8 mouse cellular contexts compared by ENCODE assay signal in genomic region chr10:90577099-90577461, GRCm38 (mm10).
DNase-seq lines count a peak whose midpoint lies in the region; ATAC-seq and TF ChIP-seq lines count a peak whose summit lies in the region.

No protein-coding gene starts in this region.

- peak overlapping the region; percentile 20; the same call in 1 of the 2 replicates for H3K4me3 ChIP-seq in heart, embryonic 11.5 days (ENCODE audit: low read depth, low read length)
- no peak overlapping the region for H3K4me3 ChIP-seq in lung, embryonic 14.5 days (ENCODE audit: low read depth, low read length)
- peak overlapping the region; percentile 41 for H3K4me3 ChIP-seq in hindbrain, embryonic 14.5 days (replicated peaks; ENCODE audit: low read length)
- peak overlapping the region; percentile 38 for H3K4me3 ChIP-seq in neural tube, embryonic 14.5 days (ENCODE audit: low read depth, low read length)

- TF ChIP-seq CTCF in lung, embryonic 14.5 days (IDR thresholded peaks at IDR 0.05; ENCODE audit: low read depth) = no peak

- H3K9ac ChIP-seq in heart, embryonic 11.5 days (ENCODE audit: low read depth, low read length) = no peak overlapping the region
- no peak overlapping the region for H3K9ac ChIP-seq in lung, embryonic 14.5 days
- H3K9ac ChIP-seq in hindbrain, embryonic 14.5 days = peak overlapping the region; percentile 72
- H3K9ac ChIP-seq in neural tube, embryonic 14.5 days (replicated peaks; ENCODE audit: low read depth, low read length) = peak overlapping the region; percentile 52

- H3K9me3 ChIP-seq in heart, embryonic 11.5 days (replicated peaks; ENCODE audit: control insufficient read depth, low read length) = no peaks in the 10 kb centered on the region
- H3K9me3 ChIP-seq in lung, embryonic 14.5 days (ENCODE audit: low read depth, low read length) = no peaks in the 10 kb centered on the region
- no peaks in the 10 kb centered on the region for H3K9me3 ChIP-seq in hindbrain, embryonic 14.5 days (ENCODE audit: control insufficient read depth, low read length)
- H3K9me3 ChIP-seq in neural tube, embryonic 14.5 days (ENCODE audit: control insufficient read depth, low read length) = no peaks in the 10 kb centered on the region

- H3K4me2 ChIP-seq in heart, embryonic 11.5 days = peak overlapping the region; percentile 67
- peak overlapping the region; percentile 47; the same call in 1 of the 2 replicates for H3K4me2 ChIP-seq in lung, embryonic 14.5 days
- peak overlapping the region; percentile 71 for H3K4me2 ChIP-seq in hindbrain, embryonic 14.5 days (replicated peaks)
- peak overlapping the region; percentile 71 for H3K4me2 ChIP-seq in neural tube, embryonic 14.5 days (ENCODE audit: low read depth, low read length)

- no peak overlapping the region for H3K27ac ChIP-seq in heart, embryonic 11.5 days (ENCODE audit: low read depth, low read length)
- H3K27ac ChIP-seq in lung, embryonic 14.5 days (ENCODE audit: low read depth) = no peak overlapping the region
- peak overlapping the region; percentile 92 for H3K27ac ChIP-seq in hindbrain, embryonic 14.5 days
- peak overlapping the region; percentile 52 for H3K27ac ChIP-seq in neural tube, embryonic 14.5 days (ENCODE audit: low read depth, low read length)

- ATAC-seq in heart, embryonic 11.5 days (replicated peaks; ENCODE audit: insufficient number of reproducible peaks, low FRiP score, low TSS enrichment) = no peak
- ATAC-seq in lung, embryonic 14.5 days (ENCODE audit: insufficient read depth) = no peak
- ATAC-seq in hindbrain, embryonic 14.5 days (ENCODE audit: low FRiP score) = peak; percentile 9; the same call in 1 of the 2 replicates
- ATAC-seq in neural tube, embryonic 14.5 days (ENCODE audit: low read depth) = peak; percentile 28; the same call in 1 of the 2 replicates
- no peak for ATAC-seq in granulocyte monocyte progenitor cell, adult 5-6 weeks (replicated peaks; ENCODE audit: poor library complexity, severe bottlenecking)

- 64% methylated on average over 6 of the region's 6 CpGs for WGBS in heart, embryonic 11.5 days (ENCODE audit: insufficient replicate concordance)
- 59% methylated on average over 6 of the region's 6 CpGs for WGBS in lung, embryonic 14.5 days
- 39% methylated on average over 6 of the region's 6 CpGs for WGBS in hindbrain, embryonic 14.5 days
- 51% methylated on average over 6 of the region's 6 CpGs for WGBS in neural tube, embryonic 14.5 days

- no peaks in the 10 kb centered on the region for H3K4me1 ChIP-seq in heart, embryonic 11.5 days (ENCODE audit: control insufficient read depth, insufficient read depth, low read length)
- no peaks in the 10 kb centered on the region for H3K4me1 ChIP-seq in lung, embryonic 14.5 days (ENCODE audit: insufficient read depth)
- no peaks in the 10 kb centered on the region; the same call in 1 of the 2 replicates for H3K4me1 ChIP-seq in hindbrain, embryonic 14.5 days (replicated peaks; ENCODE audit: control insufficient read depth, insufficient read depth, low read length)
- peaks cover 6% of the 10 kb centered on the region; the same call in 1 of the 2 replicates for H3K4me1 ChIP-seq in neural tube, embryonic 14.5 days (ENCODE audit: control insufficient read depth, insufficient read depth, low read length)

- no peak for DNase-seq in heart, adult 18-20 months
- DNase-seq in lung, embryonic 14.5 days = no peak
- DNase-seq in lung, postnatal 4 days = no peak
- peak; percentile 59 for DNase-seq in hindbrain, embryonic 14.5 days (ENCODE audit: low spot score)
- DNase-seq in adrenal gland, postnatal 36 days = no peak

- no peaks in the 10 kb centered on the region for H3K36me3 ChIP-seq in heart, embryonic 11.5 days (ENCODE audit: control insufficient read depth, insufficient read depth, low read length)
- no peaks in the 10 kb centered on the region for H3K36me3 ChIP-seq in lung, embryonic 14.5 days (ENCODE audit: insufficient read depth)
- H3K36me3 ChIP-seq in hindbrain, embryonic 14.5 days (replicated peaks; ENCODE audit: control insufficient read depth, insufficient read depth) = no peaks in the 10 kb centered on the region
- H3K36me3 ChIP-seq in neural tube, embryonic 14.5 days (ENCODE audit: control insufficient read depth, insufficient read depth, low read length) = no peaks in the 10 kb centered on the region

- H3K27me3 ChIP-seq in heart, embryonic 11.5 days (ENCODE audit: control insufficient read depth, insufficient read depth, low read length) = no peaks in the 10 kb centered on the region
- no peaks in the 10 kb centered on the region for H3K27me3 ChIP-seq in lung, embryonic 14.5 days (ENCODE audit: insufficient read depth, low read length)
- no peaks in the 10 kb centered on the region for H3K27me3 ChIP-seq in hindbrain, embryonic 14.5 days (ENCODE audit: control insufficient read depth, insufficient read depth, low read length)
- no peaks in the 10 kb centered on the region for H3K27me3 ChIP-seq in neural tube, embryonic 14.5 days (ENCODE audit: control insufficient read depth, insufficient read depth, low read length)

Comparison
In these comparisons a context has a peak if more than half of its experiments do, and no peak if none do; other contexts are left out.
1. ATAC-seq: peak in hindbrain, embryonic 14.5 days (single experiment) and neural tube, embryonic 14.5 days (single experiment); none in heart, embryonic 11.5 days (single experiment), lung, embryonic 14.5 days (single experiment) and granulocyte monocyte progenitor cell, adult 5-6 weeks (single experiment).
2. H3K27ac ChIP-seq: peak in hindbrain, embryonic 14.5 days (single experiment) and neural tube, embryonic 14.5 days (single experiment); none in heart, embryonic 11.5 days (single experiment) and lung, embryonic 14.5 days (single experiment).
3. H3K9ac ChIP-seq: peak in hindbrain, embryonic 14.5 days (single experiment) and neural tube, embryonic 14.5 days (single experiment); none in heart, embryonic 11.5 days (single experiment) and lung, embryonic 14.5 days (single experiment).
4. Peak in every context shown above with its lines, with median percentiles within 50 percentile points of each other: H3K4me2 ChIP-seq.